Mouse (Mus musculus): ENCODE results near the gene Tmem129.

Gene Tmem129

GRCm38 (mm10) chr5:33657787-33658663 is at the start of gene Tmem129, which contains the start of gene Tacc3:
Gene Tmem129, minus strand, starts transcription at chr5:33658416.
Gene Tacc3, plus strand, starts transcription at chr5:33658128.
- peak; percentile 98 to 99 for DNase-seq

GRCm38 (mm10) chr5:33707163-33707562 is 48.9 kb upstream of the Tmem129 start:
- no peak for DNase-seq

- DNase-seq, result no peak
Observed at GRCm38 (mm10) chr5:33706350-33706629, 48.1 kb upstream of the Tmem129 start.

- peak in 1 of 2 experiments; percentile 49 for DNase-seq
Observed at GRCm38 (mm10) chr5:33705612-33706349, 47.6 kb upstream of the Tmem129 start.

GRCm38 (mm10) chr5:33704945-33705611 is 46.9 kb upstream of the Tmem129 start:
- peak in 1 of 2 experiments; percentile 42 for DNase-seq

- DNase-seq, result no peak
Observed at GRCm38 (mm10) chr5:33703999-33704398, 45.8 kb upstream of the Tmem129 start.

- no peak for DNase-seq
Observed at GRCm38 (mm10) chr5:33701832-33702231, 43.6 kb upstream of the Tmem129 start.

GRCm38 (mm10) chr5:33700010-33700409 is 41.8 kb upstream of the Tmem129 start:
- no peak for DNase-seq

GRCm38 (mm10) chr5:33698669-33699068 is 40.5 kb upstream of the Tmem129 start:
- DNase-seq, result no peak

GRCm38 (mm10) chr5:33697947-33698512 is 39.8 kb upstream of the Tmem129 start:
- no peak for DNase-seq

- no peak for DNase-seq
Observed at GRCm38 (mm10) chr5:33697534-33697933, 39.3 kb upstream of the Tmem129 start.

GRCm38 (mm10) chr5:33696430-33696829 is 38.2 kb upstream of the Tmem129 start:
- no peak for DNase-seq

- no peak for DNase-seq
Observed at GRCm38 (mm10) chr5:33695718-33696121, 37.5 kb upstream of the Tmem129 start.

- no peak for DNase-seq
Observed at GRCm38 (mm10) chr5:33694848-33695717, 36.9 kb upstream of the Tmem129 start.

- no peak for DNase-seq
Observed at GRCm38 (mm10) chr5:33694461-33694847, 36.2 kb upstream of the Tmem129 start.

- DNase-seq, result no peak
Observed at GRCm38 (mm10) chr5:33692393-33692792, 34.2 kb upstream of the Tmem129 start.

- no peak for DNase-seq
Observed at GRCm38 (mm10) chr5:33689852-33690645, 31.8 kb upstream of the Tmem129 start.

GRCm38 (mm10) chr5:33689221-33689844 is 31.1 kb upstream of the Tmem129 start:
- DNase-seq, result no peak

GRCm38 (mm10) chr5:33688278-33689220 is 30.3 kb upstream of the Tmem129 start:
- no peak for DNase-seq

- DNase-seq, result no peak
Observed at GRCm38 (mm10) chr5:33687142-33687541, 28.9 kb upstream of the Tmem129 start.
